Mouse (Mus musculus): ENCODE measurements around the gene Afg1l. TPM values are rescaled to one million over a fixed set of nuclear protein-coding genes. Genes with fewer than 3 reads are reported as not detected.

Gene Afg1l
- polyA plus RNA-seq, 1 experiment from 2014 or later: 5.1 TPM

DNA sequence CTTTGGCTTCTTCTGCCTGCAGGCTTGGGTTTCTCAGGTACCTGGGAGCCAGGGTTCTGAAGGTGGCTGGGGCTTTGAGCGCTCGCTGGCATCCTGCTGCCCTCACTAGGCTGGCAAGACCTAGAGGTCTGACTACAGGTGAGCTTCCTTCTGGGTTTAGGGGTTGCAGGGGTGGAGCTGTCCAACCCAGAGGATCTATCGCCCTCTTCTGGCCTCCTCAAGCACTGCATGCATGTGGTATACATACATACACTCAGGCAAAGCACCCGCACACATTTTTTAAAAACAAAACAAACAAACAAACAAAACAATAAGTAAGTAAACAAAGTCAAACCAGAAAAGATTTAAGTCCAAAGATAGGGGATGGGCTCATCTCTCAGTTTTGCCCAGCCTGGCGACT, 187.0 kb downstream of the Afg1l start:
- H3K9me3 ChIP-seq (replicated peaks; ENCODE audit: control insufficient read depth, low read length): no peaks in the 10 kb centered on the region
- peak; percentile 46 for DNase-seq (ENCODE audit: low spot score)
- H3K36me3 ChIP-seq (ENCODE audit: control insufficient read depth, insufficient read depth, low read length): no peaks in the 10 kb centered on the region
- no peak overlapping the region for H3K4me2 ChIP-seq (ENCODE audit: low read length)
- no peaks in the 10 kb centered on the region for H3K27me3 ChIP-seq (replicated peaks; ENCODE audit: control insufficient read depth, insufficient read depth, low read length)
- no peaks in the 10 kb centered on the region for H3K4me1 ChIP-seq (ENCODE audit: control insufficient read depth, insufficient read depth, low read length)
- 62% methylated on average over 5 of the region's 5 CpGs for WGBS
- no peak overlapping the region for H3K9ac ChIP-seq (ENCODE audit: low read length)
- ATAC-seq: no peak
- H3K4me3 ChIP-seq (ENCODE audit: low read depth, low read length): no peak overlapping the region
- no peak overlapping the region for H3K27ac ChIP-seq (ENCODE audit: low read depth, low read length)

DNA sequence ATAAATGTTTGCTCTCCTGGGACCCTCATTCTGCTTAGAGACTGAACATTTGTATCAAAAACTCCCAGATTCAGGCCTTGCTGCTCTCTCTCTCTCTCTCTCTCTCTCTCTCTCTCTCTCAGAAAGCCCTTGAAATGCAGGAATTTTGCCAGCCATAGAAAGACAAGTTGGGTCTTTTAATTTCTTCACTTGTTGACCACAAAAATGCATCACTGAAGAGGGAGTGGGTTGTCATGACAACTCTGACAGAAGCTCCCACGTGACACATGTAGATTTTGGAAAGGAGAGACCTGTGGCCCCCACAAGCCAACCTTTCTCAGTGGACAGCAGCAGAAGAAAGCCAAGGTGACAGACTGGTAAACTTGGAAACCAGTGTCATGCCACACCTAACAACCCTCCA, 190.7 kb downstream of the Afg1l start:
- no peaks in the 10 kb centered on the region for H3K4me1 ChIP-seq (ENCODE audit: control insufficient read depth, insufficient read depth, low read length)

GRCm38 (mm10) chr10:42278307-42278850, 200.0 kb downstream of the Afg1l start:
- H3K4me1 ChIP-seq (ENCODE audit: control insufficient read depth, insufficient read depth, low read length): peaks cover 15% of the 10 kb centered on the region
- no peaks in the 10 kb centered on the region for H3K9me3 ChIP-seq (replicated peaks; ENCODE audit: control insufficient read depth, low read length)
- H3K27ac ChIP-seq (ENCODE audit: low read depth, low read length): peak overlapping the region; percentile 98
- peak overlapping the region; percentile 66 for H3K9ac ChIP-seq (ENCODE audit: low read length)
- DNase-seq (ENCODE audit: low spot score) (no peak), ATAC-seq (no peak; the same call in 1 of the 2 replicates)
- no peaks in the 10 kb centered on the region for H3K36me3 ChIP-seq (ENCODE audit: control insufficient read depth, insufficient read depth, low read length)
- peak overlapping the region; percentile 99 for H3K4me2 ChIP-seq (ENCODE audit: low read length)
- WGBS: 1% methylated on average over 35 of the region's 38 CpGs
- H3K4me3 ChIP-seq (ENCODE audit: low read depth, low read length): peak overlapping the region; percentile 80
- 0 out of 2 replicates have a peak, but pooled peaks cover 3% of the 10 kb centered on the region for H3K27me3 ChIP-seq (replicated peaks; ENCODE audit: control insufficient read depth, insufficient read depth, low read length)

More for the DNA sequence above, 190.7 kb downstream of the Afg1l start:
- no peaks in the 10 kb centered on the region; the same call in 1 of the 2 replicates for H3K9me3 ChIP-seq (replicated peaks; ENCODE audit: control insufficient read depth, low read length)
- no peak for DNase-seq (ENCODE audit: low spot score)
- H3K4me2 ChIP-seq (ENCODE audit: low read length): no peak overlapping the region
- H3K27ac ChIP-seq (ENCODE audit: low read depth, low read length): no peak overlapping the region
- H3K9ac ChIP-seq (ENCODE audit: low read length): no peak overlapping the region
- H3K36me3 ChIP-seq (ENCODE audit: control insufficient read depth, insufficient read depth, low read length): no peaks in the 10 kb centered on the region
- H3K4me3 ChIP-seq (ENCODE audit: low read depth, low read length): no peak overlapping the region
- H3K27me3 ChIP-seq (replicated peaks; ENCODE audit: control insufficient read depth, insufficient read depth, low read length): no peaks in the 10 kb centered on the region
- ATAC-seq: no peak
- 60% methylated on average over 1 of the region's 1 CpGs for WGBS

DNA sequence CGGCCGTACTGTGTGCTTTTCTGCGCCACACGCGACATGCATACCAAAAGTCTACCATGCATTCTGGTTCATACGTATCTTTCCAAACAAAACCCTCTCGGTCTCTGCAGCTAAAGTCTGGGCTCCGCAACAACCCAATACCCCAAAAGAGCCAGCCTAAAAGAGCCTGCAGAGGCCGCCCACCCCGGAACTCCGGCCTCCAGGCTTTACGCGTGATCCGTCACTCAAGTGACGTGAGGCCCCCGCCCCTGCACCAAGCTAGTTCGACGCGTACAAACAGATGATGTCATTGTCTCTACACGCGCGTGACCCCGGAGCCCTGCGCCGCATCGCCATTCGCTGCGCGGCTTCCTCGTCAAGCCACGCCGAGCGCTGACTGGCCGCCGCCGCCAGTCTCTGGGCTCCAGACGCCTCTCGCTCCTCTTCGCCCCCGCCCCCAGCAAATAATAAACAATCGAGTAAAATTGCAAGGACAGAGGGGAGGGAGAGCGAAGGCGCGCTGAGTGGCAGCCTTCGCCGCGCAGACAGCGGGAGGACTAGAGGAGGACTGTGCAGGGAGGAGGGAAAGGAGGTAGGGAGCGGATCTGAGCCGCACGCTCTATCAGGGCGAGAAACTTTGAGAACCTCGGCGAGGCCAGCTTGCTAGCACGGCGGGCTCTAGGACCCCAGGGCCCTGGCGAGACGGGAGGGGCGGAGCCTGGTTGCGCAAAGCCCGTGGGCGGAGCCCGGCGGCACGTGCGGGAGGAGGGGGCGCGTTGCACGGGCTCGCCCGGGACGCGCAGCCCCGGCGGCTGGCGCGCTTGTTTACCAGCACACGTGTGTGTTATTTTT, 200.7 kb downstream of the Afg1l start:
- Histone ChIP-seq H3K9ac (ENCODE audit: low read length) (peak overlapping the region; percentile 75), H3K27ac (ENCODE audit: low read depth, low read length) (peak overlapping the region; percentile 98), H3K4me3 (ENCODE audit: low read depth, low read length) (peak overlapping the region; percentile 80), H3K9me3 (replicated peaks; ENCODE audit: control insufficient read depth, low read length) (no peaks in the 10 kb centered on the region), H3K27me3 (replicated peaks; ENCODE audit: control insufficient read depth, insufficient read depth, low read length) (0 out of 2 replicates have a peak, but pooled peaks cover 3% of the 10 kb centered on the region), H3K4me1 (ENCODE audit: control insufficient read depth, insufficient read depth, low read length) (peaks cover 15% of the 10 kb centered on the region), H3K4me2 (ENCODE audit: low read length) (peak overlapping the region; percentile 99), H3K36me3 (ENCODE audit: control insufficient read depth, insufficient read depth, low read length) (no peaks in the 10 kb centered on the region)
- under 1% methylated on average over 78 of the region's 78 CpGs for WGBS
- ATAC-seq: peak; percentile 91
- DNase-seq (ENCODE audit: low spot score): peak; percentile 99

DNA sequence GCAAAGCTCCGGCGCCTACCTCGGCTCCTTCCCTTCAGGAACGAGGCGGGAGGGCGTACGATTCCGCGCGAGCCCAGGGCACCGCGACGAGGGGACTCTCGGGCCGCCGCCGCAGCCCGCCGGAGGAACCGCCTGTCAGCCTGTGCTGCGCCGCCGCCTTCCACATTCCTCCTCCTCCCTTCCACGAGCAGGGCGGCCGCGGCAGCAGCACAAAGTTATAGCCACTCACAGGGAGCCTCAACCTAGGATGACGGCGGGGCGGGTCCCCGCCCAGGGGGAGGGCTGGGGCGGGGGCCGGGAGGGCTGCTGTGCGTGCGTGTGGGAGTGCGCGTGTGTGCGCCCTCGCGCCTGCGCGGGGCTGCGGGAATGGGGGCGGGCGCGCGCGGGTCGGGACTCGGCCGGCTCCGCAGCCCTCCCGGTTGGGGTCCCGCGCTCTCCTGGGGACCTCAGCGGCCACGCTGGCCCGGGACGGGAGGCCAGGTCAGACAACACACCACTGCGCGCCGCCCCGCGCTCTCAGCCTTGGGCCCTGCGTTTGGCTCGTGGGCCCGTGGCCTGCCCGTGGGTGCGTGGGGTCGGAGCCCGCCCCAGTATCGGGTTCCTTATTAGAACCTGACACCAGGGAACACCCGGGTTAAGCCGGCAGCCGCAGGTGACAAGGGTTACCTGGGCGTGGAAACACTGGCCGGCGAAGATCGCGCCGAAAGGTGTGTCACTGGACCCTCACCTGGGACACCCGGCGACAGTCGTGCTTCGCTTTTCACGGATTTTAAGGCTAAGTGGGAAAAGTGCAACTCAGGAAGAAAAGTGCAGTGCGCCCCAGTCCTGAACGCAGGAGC, 201.6 kb downstream of the Afg1l start, which contains the start of gene Foxo3:
Gene Foxo3, minus strand, starts transcription at position 249 of the 839 bp plus-strand sequence.
- DNase-seq (ENCODE audit: low spot score): peak; percentile 97
- Histone ChIP-seq H3K4me2 (ENCODE audit: low read length) (peak within 1 kb of the TSS; percentile 99), H3K27ac (ENCODE audit: low read depth, low read length) (peak within 1 kb of the TSS; percentile 98), H3K9me3 (replicated peaks; ENCODE audit: control insufficient read depth, low read length) (no peaks in the 10 kb centered on the region), H3K36me3 (ENCODE audit: control insufficient read depth, insufficient read depth, low read length) (no peaks in the 10 kb centered on the region), H3K27me3 (replicated peaks; ENCODE audit: control insufficient read depth, insufficient read depth, low read length) (0 out of 2 replicates have a peak, but pooled peaks cover 3% of the 10 kb centered on the region), H3K4me3 (ENCODE audit: low read depth, low read length) (peak within 1 kb of the TSS; percentile 80), H3K9ac (ENCODE audit: low read length) (peak within 1 kb of the TSS; percentile 75), H3K4me1 (ENCODE audit: control insufficient read depth, insufficient read depth, low read length) (peaks cover 15% of the 10 kb centered on the region)
- WGBS: under 1% methylated on average over 75 of the region's 88 CpGs
- peak; percentile 70 for ATAC-seq

DNA sequence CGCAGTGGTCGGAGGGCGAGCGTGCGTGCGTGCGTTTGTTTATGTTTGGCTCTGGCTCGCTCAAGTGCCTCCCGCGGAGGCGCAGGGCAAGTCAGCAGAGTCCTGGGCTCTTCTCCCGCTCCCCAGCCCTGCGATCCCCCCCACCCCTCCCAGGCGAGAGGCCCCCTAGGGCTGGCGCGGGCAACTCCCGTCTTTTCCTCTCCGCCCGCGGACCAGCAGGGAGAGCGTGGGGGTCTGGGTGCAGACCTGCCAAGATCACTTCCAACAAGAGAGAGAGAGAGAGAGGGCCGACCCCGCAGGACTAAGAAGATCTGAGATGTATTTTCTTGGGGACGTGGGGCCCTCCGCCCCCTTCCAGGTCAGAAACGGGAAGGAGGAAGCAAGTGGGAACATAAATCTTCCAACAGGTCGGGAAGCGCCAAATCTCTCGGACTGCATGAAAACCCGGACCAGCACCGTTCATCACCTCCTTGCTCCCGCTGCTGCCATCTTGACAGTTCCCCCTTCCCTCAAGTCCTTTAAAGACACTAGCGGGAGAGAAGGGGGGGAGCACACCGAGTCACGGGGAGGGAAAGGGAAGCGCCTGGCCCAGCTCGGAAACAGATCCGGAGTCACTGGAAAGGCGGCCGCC, 202.4 kb downstream of the Afg1l start:
- Histone ChIP-seq H3K9ac (ENCODE audit: low read length) (peak overlapping the region; percentile 75), H3K27ac (ENCODE audit: low read depth, low read length) (peak overlapping the region; percentile 98), H3K36me3 (ENCODE audit: control insufficient read depth, insufficient read depth, low read length) (no peaks in the 10 kb centered on the region), H3K9me3 (replicated peaks; ENCODE audit: control insufficient read depth, low read length) (no peaks in the 10 kb centered on the region), H3K4me1 (ENCODE audit: control insufficient read depth, insufficient read depth, low read length) (peaks cover 15% of the 10 kb centered on the region), H3K4me3 (ENCODE audit: low read depth, low read length) (peak overlapping the region; percentile 80), H3K27me3 (replicated peaks; ENCODE audit: control insufficient read depth, insufficient read depth, low read length) (0 out of 2 replicates have a peak, but pooled peaks cover 3% of the 10 kb centered on the region), H3K4me2 (ENCODE audit: low read length) (peak overlapping the region; percentile 99)
- 0% methylated on average over 29 of the region's 40 CpGs for WGBS
- DNase-seq (ENCODE audit: low spot score) (peak; percentile 66), ATAC-seq (no peak; the same call in 1 of the 2 replicates)

- Histone ChIP-seq H3K4me1 (ENCODE audit: control insufficient read depth, insufficient read depth, low read length) (peaks cover 15% of the 10 kb centered on the region), H3K27ac (ENCODE audit: low read depth, low read length) (peak overlapping the region; percentile 98), H3K36me3 (ENCODE audit: control insufficient read depth, insufficient read depth, low read length) (no peaks in the 10 kb centered on the region), H3K4me2 (ENCODE audit: low read length) (peak overlapping the region; percentile 99), H3K27me3 (replicated peaks; ENCODE audit: control insufficient read depth, insufficient read depth, low read length) (0 out of 2 replicates have a peak, but pooled peaks cover 3% of the 10 kb centered on the region), H3K4me3 (ENCODE audit: low read depth, low read length) (peak overlapping the region; percentile 80), H3K9ac (ENCODE audit: low read length) (peak overlapping the region; percentile 75), H3K9me3 (replicated peaks; ENCODE audit: control insufficient read depth, low read length) (no peaks in the 10 kb centered on the region)
- no peak for ATAC-seq
- WGBS: under 1% methylated on average over 40 of the region's 54 CpGs
- DNase-seq (ENCODE audit: low spot score): peak; percentile 39
Measured at GRCm38 (mm10) chr10:42275401-42275870, 202.9 kb downstream of the Afg1l start.
